Mouse (Mus musculus): ENCODE measurements at regions not wholly inside any gene's neighbourhood (a gene's known extent, or its start where the extent isn't known, plus 50 kb on each side); places are given as distances from the start of the nearest gene placed in this dataset.

DNA sequence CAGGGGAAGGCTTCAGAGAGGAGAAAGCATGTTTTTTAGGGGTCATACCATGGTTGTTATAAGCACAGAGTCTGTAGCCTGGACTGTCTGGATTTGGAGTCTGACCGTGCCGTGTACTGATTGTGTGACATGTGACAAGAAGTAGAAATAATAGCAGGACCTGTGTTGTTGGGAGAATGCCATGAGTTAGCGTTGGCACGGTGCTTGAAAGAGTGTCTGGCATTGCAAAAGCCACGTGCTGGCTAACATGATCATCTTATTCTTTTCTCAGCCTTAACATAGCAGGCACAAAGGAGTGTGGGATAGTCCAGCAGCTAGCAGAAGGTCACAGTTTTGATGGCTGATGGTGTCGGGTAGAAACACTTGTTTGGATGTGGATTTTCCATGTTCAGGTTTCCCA, 58.1 kb upstream of the Lmo2 start:
- 89% methylated on average over 6 of the region's 6 CpGs for WGBS
- peaks cover 2% of the 10 kb centered on the region; the same call in 1 of the 2 replicates for H3K4me1 ChIP-seq (ENCODE audit: control insufficient read depth, insufficient read depth, low read length)

GRCm38 (mm10) chr2:103900384-103900783, 57.4 kb upstream of the Lmo2 start:
- Histone ChIP-seq H3K4me3 (ENCODE audit: low read depth, low read length) (no peak overlapping the region), H3K36me3 (ENCODE audit: control insufficient read depth, insufficient read depth, low read length) (no peaks in the 10 kb centered on the region), H3K9me3 (ENCODE audit: control insufficient read depth, low read length) (no peaks in the 10 kb centered on the region), H3K4me1 (ENCODE audit: control insufficient read depth, insufficient read depth, low read length) (peaks cover 2% of the 10 kb centered on the region; the same call in 1 of the 2 replicates), H3K27me3 (ENCODE audit: control insufficient read depth, insufficient read depth, low read length) (no peaks in the 10 kb centered on the region), H3K4me2 (ENCODE audit: low read depth) (no peak overlapping the region), H3K9ac (ENCODE audit: low read length) (no peak overlapping the region), H3K27ac (ENCODE audit: low read depth, low read length) (no peak overlapping the region)
- WGBS, result 58% methylated on average over 5 of the region's 5 CpGs
- ATAC-seq (ENCODE audit: insufficient read depth, low FRiP score, low TSS enrichment) (no peak), DNase-seq (ENCODE audit: low spot score) (no peak)

More for the DNA sequence above, 58.1 kb upstream of the Lmo2 start:
- Histone ChIP-seq H3K27me3 (ENCODE audit: control insufficient read depth, insufficient read depth, low read length) (no peaks in the 10 kb centered on the region), H3K4me3 (ENCODE audit: low read depth, low read length) (no peak overlapping the region), H3K9ac (ENCODE audit: low read length) (no peak overlapping the region), H3K36me3 (ENCODE audit: control insufficient read depth, insufficient read depth, low read length) (no peaks in the 10 kb centered on the region), H3K9me3 (ENCODE audit: control insufficient read depth, low read length) (no peaks in the 10 kb centered on the region), H3K27ac (ENCODE audit: low read depth, low read length) (no peak overlapping the region), H3K4me2 (ENCODE audit: low read depth) (no peak overlapping the region)
- no peak for DNase-seq (ENCODE audit: low spot score)
- no peak for ATAC-seq (ENCODE audit: insufficient read depth, low FRiP score, low TSS enrichment)

GRCm38 (mm10) chr2:103901457-103901856, 56.3 kb upstream of the Lmo2 start:
- H3K9me3 ChIP-seq (ENCODE audit: control insufficient read depth, low read length), result no peaks in the 10 kb centered on the region
- no peak for ATAC-seq (ENCODE audit: insufficient read depth, low FRiP score, low TSS enrichment)
- H3K4me2 ChIP-seq (ENCODE audit: low read depth), result no peak overlapping the region
- H3K4me1 ChIP-seq (ENCODE audit: control insufficient read depth, insufficient read depth, low read length), result no peaks in the 10 kb centered on the region; the same call in 1 of the 2 replicates
- no peaks in the 10 kb centered on the region for H3K36me3 ChIP-seq (ENCODE audit: control insufficient read depth, insufficient read depth, low read length)
- H3K9ac ChIP-seq (ENCODE audit: low read length), result no peak overlapping the region
- DNase-seq (ENCODE audit: low spot score), result no peak
- no peaks in the 10 kb centered on the region for H3K27me3 ChIP-seq (ENCODE audit: control insufficient read depth, insufficient read depth, low read length)
- no peak overlapping the region for H3K4me3 ChIP-seq (ENCODE audit: low read depth, low read length)
- H3K27ac ChIP-seq (ENCODE audit: low read depth, low read length), result no peak overlapping the region
- 93% methylated on average over 1 of the region's 1 CpGs for whole genome bisulfite sequencing

GRCm38 (mm10) chr2:103902777-103903176, 55.0 kb upstream of the Lmo2 start:
- Histone ChIP-seq H3K4me1 (ENCODE audit: control insufficient read depth, insufficient read depth, low read length) (no peaks in the 10 kb centered on the region; the same call in 1 of the 2 replicates), H3K27ac (ENCODE audit: low read depth, low read length) (no peak overlapping the region), H3K4me3 (ENCODE audit: low read depth, low read length) (no peak overlapping the region), H3K4me2 (ENCODE audit: low read depth) (no peak overlapping the region), H3K36me3 (ENCODE audit: control insufficient read depth, insufficient read depth, low read length) (no peaks in the 10 kb centered on the region), H3K9ac (ENCODE audit: low read length) (no peak overlapping the region), H3K9me3 (ENCODE audit: control insufficient read depth, low read length) (no peaks in the 10 kb centered on the region), H3K27me3 (ENCODE audit: control insufficient read depth, insufficient read depth, low read length) (no peaks in the 10 kb centered on the region)
- ATAC-seq (ENCODE audit: insufficient read depth, low FRiP score, low TSS enrichment) (no peak), DNase-seq (ENCODE audit: low spot score) (no peak)
- 53% methylated on average over 11 of the region's 11 CpGs for WGBS

DNA sequence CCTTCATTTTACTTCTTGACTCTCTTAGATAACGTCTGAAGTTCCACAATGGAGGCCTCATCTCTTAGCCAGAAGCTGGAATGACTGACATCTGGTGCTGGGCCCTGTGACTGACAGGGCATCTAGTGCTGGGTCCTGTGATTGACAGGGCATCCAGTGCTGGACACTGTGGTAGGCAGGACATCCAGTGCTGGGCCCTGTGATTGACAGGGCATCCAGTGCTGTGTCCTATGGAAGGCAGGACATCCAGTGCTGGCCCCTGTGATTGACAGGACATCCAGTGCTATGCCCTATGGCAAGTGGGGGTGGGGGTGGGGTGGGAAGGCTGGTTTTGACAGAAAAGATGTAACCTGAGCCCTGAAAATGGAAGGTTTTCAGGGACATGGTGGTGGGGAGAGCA, 52.1 kb upstream of the Lmo2 start:
- DNase-seq (ENCODE audit: low spot score), result no peak
- 86% methylated on average over 1 of the region's 1 CpGs for WGBS

DNA sequence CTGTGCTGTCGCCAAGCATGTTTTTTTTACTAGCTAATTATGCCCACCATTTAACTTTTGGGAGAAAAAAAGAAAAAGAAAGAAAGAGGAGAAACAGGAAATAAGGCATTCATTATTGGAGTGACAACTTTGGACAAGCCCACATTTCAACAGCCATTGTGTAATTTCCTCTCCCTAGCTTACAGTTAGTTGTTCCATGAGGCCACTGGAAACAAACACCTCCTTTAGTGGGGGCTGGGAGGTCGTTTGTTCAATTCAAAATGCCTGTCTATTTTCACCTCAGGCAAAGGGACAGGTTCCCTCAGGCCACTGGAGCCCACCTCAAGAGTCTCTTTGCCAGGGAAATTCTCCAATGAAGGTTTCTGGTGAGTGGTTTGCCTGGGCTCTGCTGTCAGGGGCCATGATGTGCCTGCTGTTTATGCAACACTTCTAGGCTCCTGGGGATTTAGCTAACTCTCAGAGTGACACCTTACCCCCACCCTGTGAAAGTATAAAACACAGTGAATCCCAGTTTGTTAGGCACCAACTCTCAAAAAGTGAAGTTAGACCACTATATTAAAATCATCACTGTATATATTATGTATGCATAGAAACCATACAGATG, 51.1 kb upstream of the Lmo2 start:
- no peak for DNase-seq (ENCODE audit: low spot score)
- Histone ChIP-seq H3K4me1 (ENCODE audit: control insufficient read depth, insufficient read depth, low read length) (no peaks in the 10 kb centered on the region; the same call in 1 of the 2 replicates), H3K36me3 (ENCODE audit: control insufficient read depth, insufficient read depth, low read length) (no peaks in the 10 kb centered on the region), H3K27me3 (ENCODE audit: control insufficient read depth, insufficient read depth, low read length) (no peaks in the 10 kb centered on the region), H3K27ac (ENCODE audit: low read depth, low read length) (no peak overlapping the region), H3K4me3 (ENCODE audit: low read depth, low read length) (no peak overlapping the region), H3K9ac (ENCODE audit: low read length) (no peak overlapping the region), H3K9me3 (ENCODE audit: control insufficient read depth, low read length) (no peaks in the 10 kb centered on the region), H3K4me2 (ENCODE audit: low read depth) (no peak overlapping the region)
- WGBS, result 34% methylated on average over 2 of the region's 2 CpGs
- no peak for ATAC-seq (ENCODE audit: insufficient read depth, low FRiP score, low TSS enrichment)

More for the DNA sequence above, 52.1 kb upstream of the Lmo2 start:
- no peak overlapping the region for H3K27ac ChIP-seq (ENCODE audit: low read depth, low read length)
- H3K4me2 ChIP-seq (ENCODE audit: low read depth), result no peak overlapping the region
- no peaks in the 10 kb centered on the region for H3K27me3 ChIP-seq (ENCODE audit: control insufficient read depth, insufficient read depth, low read length)
- no peak overlapping the region for H3K4me3 ChIP-seq (ENCODE audit: low read depth, low read length)
- ATAC-seq (ENCODE audit: insufficient read depth, low FRiP score, low TSS enrichment), result no peak
- no peak overlapping the region for H3K9ac ChIP-seq (ENCODE audit: low read length)
- no peaks in the 10 kb centered on the region; the same call in 1 of the 2 replicates for H3K4me1 ChIP-seq (ENCODE audit: control insufficient read depth, insufficient read depth, low read length)
- no peaks in the 10 kb centered on the region for H3K36me3 ChIP-seq (ENCODE audit: control insufficient read depth, insufficient read depth, low read length)
- H3K9me3 ChIP-seq (ENCODE audit: control insufficient read depth, low read length), result no peaks in the 10 kb centered on the region

Measured in neural tube, embryonic 11.5 days (tissue).